Mouse (Mus musculus): ENCODE results near the gene Rhbdd3.
A peak's percentile ranks its signal among the peaks of the same experiment; 100 is the strongest.

Rhbdd3 gene

DNA sequence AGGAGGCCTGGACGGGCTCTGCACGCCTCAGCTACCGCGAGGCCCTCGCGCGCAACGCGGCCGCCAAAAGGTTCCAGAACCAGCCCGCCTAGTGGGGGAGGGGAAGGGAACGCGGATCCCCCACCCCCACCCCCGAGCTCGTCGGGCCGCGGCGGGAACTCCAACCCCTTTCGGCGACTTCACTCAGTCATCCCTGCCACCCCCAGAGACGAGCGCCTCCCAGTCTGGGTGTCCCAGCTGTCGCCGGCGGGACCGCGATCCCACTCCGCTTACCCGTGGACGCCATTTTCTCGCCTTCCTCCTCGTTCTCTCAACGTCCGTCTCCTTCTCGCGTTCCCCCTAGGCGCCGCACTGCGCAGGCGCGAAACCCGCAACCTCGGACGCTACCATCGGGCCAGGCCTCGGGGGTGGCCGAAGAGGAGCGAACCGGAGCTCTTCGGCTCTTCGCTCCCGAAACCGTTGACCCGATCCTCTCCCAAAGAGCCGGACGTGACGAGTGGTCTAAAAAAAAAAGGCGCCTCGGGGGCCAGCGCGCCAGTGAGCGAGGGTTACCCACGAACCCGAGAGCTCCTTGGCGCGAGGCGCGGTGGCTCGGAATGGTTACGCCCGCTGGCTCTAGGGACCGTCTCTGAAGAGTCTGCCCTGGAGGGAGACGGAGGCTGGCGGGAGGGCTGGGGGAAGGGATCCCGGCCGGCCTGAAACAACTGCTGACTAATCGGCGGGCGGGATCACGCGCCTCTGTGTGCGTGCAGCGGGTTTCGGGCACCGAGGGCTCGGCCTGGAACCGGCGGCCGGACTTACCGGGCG lies at the start of gene Rhbdd3, which contains the start of gene Ewsr1:
Gene Rhbdd3 (plus strand): TSS at position 191 of the 807 bp plus-strand sequence.
Gene Ewsr1 (minus strand): TSS at position 531 of the 807 bp plus-strand sequence.
- peak; percentile 96 for DNase-seq

DNA sequence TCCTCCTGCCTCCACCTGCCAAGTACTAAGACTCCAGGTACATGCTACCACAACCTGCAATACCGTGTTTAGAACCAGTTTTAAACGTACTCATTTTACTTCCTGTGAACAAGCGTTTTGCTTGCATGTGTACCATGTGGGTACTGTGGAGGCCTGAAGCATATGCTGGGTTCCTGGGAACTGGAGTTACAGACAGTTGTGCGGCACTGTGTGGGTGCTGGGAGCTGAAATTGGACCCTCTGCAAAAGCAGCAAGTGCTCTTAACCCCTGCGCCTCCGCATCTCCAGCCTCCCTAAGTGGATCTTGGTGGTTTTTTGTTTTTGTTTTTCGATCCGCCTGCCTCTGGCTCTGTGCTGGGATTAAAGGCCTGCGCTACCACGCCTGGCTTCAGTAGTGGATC lies 47.1 kb upstream of the Rhbdd3 start:
- no peak for DNase-seq

DNA sequence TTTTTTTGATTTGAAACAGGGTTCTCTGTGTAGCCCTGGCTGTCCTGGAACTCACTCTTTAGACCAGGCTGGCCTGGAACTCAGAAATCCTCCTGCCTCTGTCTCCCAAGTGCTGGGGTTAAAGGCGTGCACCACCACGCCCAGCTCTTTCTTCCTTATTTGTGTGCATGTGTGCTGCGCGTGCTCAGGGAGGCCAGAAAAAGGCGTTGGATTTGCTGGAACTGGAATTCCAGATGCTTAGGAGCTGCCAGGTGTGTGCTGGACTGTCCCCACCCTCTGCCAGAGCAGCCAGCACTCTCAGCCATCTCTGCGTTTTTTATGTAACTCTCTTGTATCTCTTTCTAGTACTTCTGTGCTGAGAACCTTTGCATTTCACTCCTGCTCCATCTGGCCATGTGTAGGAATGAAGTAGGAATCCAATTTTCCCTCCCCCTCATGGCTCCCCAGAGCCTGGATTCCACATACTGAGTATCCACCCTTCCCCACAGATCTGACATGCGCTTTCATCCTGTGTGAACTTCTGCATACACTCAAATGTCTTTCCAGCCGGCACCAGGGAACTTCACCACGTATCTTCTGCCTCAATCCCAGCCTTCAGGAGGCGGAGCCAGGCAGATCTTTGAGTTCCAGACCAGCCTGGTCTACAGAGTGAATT lies 46.4 kb upstream of the Rhbdd3 start:
- no peak for DNase-seq

DNA sequence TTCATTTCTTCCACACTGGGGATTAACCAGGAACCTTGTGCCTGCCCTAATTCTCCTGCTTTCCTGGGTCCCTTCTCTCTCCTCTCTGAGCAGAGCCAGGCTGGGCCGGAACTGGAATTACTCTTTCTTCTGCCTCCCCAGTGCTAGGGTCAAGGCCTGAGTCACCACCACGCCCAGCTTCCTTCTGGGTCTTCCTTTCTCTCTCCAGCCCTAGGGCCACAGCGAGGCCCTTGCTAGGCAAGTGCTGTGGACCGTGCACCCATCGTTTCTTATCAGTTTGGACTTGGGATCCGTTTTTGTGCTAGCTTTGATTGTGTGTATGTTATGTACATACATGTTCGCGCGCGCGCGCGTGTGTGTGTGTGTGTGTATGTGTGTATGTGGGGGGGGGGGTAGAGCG lies 44.6 kb upstream of the Rhbdd3 start:
- DNase-seq = no peak

DNA sequence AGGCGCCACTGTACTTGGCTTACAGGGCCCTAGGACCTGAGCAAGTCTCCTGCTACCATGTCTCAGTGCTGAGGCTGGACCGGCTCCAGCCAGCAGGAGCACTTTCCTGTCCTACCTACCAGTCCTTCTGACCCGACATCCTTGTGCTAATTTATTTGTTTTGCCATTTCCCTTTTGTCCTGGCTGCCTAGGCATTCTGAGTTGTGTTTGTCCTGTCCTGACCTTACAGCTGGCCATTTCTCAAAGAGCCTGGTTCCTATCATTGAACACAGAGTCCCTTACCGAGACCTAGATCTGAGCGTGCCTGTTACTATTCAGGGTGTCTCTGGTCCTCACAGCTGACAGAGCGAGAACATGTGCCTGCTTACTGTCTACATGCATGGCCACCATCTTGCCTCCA lies 43.9 kb upstream of the Rhbdd3 start:
- no peak for DNase-seq

DNA sequence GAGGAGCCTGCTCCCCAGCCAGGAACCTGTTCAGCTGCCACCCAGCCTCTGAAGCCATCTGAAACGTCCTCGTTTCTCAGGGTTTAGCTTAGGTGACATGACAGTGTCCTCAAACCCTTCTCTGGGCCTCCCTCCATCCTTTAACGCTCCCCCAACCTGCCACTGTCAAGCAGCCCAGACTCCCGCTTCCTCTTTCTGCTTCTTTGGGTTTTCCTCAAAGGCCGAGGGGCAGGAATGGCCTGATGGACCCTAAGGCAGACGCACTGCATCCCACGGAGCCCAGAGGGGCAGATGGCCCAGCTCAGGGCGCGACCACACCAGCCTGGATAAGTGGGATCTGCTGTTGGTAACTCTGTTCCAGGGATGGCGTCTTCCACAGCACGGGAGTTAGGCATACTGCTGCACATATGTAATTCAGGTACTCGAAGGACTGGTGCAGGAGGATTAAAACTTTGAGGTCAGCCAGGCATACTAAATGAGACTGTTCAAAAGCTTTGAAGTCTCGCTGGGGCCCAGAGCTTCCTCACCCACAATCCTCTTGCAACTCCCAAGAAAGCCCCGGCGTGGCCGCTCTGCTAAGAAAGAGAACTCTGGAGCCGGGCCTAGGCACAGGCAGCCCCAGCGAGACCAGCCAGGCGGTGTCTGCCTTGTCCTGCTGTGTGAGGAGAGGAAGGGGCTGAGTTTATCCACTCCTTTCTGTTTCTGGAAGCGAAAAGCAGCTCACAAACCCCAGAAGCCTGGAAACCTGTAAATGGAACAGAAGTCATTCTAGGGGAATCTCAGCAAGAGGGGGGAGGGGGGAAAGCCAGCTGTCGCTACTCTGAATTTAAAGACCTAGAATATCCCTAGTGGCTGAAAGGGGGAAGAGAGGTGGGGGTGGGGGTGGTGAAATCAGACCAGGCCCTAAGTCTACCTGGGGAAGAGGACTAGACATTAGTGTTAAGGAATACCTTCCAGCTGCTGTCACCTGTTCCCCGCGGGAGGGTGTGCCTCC lies 42.5 kb upstream of the Rhbdd3 start:
- no peak for DNase-seq

DNA sequence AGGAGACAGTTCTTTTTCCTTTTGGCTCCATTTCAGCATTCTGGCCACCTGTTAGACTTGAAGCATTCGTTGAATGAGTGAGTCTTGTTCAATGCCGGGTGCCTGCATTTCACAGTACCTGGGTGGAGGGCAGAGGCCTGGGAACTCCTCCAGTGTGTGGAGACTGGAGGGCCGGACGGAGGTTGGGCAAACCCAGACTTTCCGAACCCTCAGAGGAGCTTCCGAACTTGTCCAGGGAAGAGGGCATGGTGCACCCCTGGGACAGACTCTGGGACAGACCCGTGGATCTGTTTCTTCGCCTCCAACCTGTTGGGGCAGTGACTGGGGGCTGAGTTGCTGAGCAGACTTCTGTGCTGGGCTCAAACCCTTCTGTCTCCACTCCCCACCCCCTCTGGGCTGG lies 41.7 kb upstream of the Rhbdd3 start:
- DNase-seq = no peak

DNA sequence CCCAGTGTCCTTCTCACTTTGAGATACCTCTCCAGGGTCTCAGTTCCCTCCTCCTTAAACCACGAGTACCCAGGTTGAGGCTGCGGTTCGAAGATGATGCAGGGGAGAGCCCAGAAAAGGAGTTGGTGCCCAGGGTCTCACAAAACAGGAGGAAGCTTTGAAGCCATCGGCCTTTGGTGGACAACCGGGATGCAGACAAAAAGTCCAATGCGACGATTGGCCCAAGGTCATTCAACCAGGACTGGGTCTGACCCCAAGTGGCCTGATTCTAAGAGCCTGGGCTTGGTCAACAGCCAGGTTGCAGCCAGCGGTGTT lies 41.2 kb upstream of the Rhbdd3 start:
- DNase-seq = no peak

DNA sequence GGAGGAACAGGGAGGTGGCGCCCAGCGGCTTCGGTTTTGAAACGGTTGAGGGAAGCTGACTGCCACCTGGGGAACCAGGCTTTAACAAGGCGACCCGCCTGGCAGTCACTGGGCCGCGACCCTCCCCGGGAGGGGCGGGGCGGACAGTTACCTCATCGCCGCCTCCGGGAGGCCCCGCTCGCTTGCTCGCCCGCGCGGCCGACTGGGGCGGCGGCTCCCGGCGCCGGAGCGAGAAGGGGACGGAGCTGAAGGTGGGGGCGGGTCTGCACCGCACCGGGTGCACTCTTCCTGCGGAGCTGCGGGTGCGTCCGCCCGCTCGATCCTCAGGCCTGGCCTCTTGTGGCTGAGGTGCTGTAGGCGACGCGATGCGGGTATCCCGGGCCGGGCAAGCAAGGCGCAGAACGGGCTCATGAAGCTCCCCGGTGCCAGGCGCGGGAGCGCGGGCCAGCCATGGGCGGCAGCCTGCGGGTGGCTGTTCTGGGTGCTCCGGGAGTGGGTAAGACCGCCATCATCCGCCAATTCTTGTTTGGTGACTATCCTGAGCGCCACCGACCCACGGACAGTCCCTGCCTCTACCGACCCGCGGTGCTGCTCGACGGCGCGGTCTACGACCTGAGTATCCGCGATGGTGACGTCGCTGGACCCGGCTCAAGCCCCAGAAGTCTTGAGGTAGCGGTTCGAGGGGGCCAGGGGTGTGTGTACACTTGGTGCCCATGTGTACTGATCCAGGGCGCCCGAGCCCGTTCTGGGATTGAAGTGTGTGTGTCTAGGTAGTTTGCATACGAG lies 40.7 kb upstream of the Rhbdd3 start, which contains the start of gene Rasl10a:
Gene Rasl10a (plus strand): TSS at position 273 of the 786 bp plus-strand sequence.
- DNase-seq = peak; percentile 67 to 76

DNA sequence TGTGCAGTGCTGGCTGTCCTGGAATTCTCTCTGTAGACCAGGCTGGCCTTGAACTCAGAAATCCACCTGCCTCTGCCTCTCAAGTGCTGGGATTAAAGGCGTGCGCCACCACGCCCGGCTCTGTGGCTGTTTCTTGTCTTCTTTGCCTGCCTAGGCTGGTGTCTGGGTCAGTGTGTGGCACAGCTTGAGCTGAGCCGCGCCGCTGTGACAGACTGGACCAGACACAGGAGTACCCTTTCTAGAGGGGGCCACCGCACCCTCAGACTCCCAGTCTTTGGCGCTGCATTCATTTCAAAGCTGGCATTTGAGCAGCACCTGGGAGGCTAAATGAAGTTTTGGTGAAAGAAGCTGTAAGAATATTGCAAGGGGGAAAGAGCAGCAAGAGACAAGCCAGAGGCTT lies 39.9 kb upstream of the Rhbdd3 start:
- DNase-seq = no peak

DNA sequence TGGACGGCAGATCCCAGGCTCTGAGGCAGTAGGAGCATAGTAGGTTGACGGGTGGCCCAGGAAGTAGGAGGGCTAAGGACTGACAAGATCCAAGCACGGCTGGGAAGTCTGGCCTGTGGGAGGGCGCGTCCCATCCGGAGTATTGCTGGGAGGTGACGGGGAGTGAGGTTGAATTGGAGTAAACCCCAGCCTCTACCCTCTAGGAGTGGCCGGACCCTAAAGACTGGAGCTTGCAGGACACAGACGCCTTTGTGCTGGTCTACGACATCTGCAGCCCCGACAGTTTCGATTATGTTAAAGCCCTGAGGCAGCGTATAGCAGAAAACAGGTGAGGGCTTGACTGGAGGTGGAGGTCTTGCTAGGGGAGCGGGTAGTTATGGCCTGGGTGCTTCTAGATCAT lies 39.5 kb upstream of the Rhbdd3 start:
- DNase-seq = peak in 1 of 2 experiments; percentile 16

DNA sequence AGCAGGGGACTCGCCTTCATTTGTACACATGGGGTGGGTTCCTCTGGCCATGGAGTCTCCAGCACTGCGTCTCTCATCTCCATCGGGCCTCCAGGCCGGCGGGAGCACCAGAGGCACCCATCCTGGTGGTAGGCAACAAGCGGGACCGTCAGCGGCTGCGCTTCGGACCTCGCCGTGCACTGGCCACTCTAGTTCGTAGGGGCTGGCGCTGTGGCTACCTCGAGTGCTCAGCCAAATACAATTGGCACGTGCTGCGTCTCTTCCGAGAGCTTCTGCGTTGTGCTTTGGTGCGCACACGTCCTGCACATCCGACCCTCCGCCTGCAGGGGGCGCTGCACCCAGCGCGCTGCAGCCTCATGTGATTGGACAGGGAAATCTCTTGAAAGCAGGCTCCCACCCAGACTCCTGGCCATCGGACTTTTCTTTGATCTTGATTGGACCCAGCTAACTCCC lies 39.0 kb upstream of the Rhbdd3 start:
- DNase-seq = peak; percentile 42 to 67

DNA sequence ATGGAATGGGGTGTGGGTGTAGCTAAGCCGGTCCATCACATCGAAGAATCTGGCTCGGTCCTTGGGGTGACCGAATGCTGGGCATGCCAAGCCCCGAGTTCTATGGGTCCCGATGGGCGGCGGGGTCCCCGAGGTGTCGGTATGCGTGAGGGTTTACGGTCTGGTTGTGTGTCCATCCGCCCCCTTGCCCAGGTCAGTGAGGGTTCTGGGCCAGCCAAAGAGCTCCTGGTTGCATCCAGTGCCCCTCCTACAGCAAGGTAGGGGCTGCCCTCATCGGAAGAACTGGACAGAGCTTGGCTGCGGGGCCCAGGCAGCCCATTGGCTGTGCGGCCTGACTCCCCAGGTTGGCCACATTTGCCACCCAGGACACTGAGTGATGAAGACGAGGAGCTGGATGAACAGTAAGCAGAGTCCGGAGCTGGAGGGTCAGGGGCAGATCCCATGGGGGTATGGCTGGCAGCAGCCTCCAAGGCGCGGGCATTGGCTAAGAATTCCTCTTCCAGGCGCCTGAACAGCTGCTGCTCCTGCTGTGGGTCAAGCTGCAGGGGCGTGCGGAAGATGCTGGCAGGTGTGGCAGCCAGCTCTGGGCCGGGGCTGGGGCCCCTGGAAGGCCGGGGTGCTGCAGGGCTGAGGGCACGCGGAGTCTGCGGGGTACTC lies 37.8 kb upstream of the Rhbdd3 start:
- no peak for DNase-seq

DNA sequence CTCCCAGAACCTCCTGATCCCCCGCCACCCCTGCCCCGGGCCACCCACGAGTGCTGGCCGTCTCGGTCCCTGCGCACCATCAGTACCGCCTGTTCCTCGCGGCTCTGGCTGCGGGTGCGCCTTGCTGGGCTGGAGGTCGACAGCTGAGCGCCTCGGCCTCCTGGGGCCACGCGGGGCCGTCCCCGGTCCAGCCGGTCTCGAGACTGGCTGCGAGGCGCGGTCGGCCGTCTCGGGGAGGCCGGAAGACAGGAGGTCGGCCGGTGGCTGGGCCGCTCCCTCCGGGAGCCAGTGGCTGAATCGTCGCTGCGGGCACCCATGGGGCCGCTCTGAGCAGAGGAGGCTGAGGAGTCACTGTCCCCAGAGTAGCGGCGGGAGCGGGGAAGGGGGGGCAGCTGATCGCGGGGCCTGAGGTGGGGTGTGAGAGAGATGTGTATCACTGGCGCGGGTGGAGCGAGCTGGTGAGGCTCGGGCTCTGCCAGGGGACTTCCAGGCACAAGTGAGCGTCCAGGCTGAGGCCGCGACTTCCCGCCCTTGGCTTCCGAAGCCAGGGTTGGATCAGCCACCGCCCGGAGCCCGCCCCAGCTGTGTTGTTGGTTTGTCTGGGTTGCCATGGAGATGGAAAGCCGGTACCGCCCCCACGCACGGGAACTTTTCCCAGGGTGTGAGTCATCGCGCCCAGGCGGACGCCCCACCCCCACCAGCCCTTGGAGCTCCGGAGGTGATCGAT lies 37.1 kb upstream of the Rhbdd3 start:
- peak; percentile 96 to 98 for DNase-seq

DNA sequence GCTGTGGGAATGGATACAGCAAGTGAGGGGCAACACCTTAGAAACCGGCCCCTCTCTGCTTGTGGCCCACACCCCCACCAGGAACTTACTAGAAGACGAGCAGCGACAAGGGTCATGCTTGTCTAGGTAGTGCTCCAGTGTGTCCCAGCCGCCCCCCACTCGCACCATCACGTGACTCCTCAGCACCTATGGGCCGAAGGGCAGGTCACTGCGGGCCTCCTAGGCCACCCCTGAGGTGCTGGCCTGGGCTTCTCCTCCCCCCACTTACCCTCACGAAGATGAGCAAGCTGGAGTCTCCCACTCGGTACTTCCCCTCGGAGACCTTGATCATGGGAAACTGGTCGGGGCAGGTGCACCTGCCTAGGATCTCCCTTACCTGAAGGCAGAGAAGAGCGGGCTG lies 36.4 kb upstream of the Rhbdd3 start:
- peak in 1 of 2 experiments; percentile 46 for DNase-seq

DNA sequence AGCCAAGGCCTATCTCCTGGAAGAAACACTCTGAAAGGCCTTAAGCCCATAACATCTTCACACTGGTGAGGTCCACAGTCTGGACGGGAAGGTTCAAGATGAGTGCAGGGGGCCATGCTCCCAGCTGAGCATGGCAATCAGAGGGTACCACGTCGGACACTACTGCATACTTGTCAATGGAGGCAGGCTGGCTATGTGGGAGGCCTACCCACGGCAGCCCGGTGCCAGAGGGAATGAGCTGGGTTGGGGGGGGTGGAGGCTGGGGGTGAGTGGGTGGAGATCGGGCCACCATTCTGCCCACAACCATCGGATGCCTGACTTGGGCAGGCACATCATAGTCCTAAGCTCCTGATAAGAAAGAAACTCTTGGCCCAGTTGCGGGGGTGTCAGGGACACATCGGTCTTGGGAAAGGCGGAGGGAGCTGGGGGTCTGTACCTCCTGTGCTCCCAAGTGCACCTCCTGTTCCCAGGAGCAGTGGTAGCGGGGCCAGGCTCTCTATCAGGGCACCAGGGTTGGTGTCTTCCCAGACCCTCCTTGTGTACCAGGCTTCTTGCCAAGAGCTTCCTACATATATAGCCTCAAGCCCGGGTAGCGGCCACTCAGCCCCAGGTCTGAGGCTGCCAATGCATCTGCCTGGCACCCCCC lies 35.7 kb upstream of the Rhbdd3 start:
- DNase-seq = no peak

DNA sequence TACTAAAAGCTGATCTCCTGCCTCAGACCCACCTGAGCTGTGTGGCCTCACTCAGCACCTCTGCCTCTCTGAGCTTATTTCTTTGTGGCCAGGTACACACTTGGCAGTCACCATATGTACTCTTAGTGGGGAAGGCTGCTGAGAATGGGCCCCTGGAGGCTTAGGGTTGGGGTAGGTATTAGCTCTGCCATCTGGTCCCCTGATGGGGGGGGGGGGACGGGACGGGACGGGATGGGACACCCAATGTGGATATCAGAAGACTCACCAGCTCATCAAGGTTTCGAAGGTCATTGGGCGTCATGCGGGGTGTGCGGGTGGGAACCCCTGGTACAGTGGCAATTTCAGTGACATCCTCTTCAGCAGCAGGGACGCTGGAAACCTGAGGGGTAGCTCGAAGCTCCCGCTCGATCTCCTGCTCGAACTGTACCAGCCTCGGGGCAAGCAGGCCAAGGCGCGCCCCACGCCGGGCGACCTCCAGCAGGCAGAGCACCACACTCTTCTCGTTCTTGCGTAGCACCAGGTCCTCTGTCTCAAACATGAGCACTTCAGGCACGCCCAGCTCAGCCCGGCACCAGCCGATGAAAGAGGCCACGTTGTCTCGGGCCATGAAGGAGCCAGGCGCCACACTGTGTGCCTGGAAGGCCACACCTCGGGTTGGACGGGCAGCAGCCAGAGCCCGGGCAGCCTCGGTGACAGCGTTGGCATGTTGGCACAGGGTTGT lies 35.0 kb upstream of the Rhbdd3 start:
- peak; percentile 38 to 41 for DNase-seq

DNA sequence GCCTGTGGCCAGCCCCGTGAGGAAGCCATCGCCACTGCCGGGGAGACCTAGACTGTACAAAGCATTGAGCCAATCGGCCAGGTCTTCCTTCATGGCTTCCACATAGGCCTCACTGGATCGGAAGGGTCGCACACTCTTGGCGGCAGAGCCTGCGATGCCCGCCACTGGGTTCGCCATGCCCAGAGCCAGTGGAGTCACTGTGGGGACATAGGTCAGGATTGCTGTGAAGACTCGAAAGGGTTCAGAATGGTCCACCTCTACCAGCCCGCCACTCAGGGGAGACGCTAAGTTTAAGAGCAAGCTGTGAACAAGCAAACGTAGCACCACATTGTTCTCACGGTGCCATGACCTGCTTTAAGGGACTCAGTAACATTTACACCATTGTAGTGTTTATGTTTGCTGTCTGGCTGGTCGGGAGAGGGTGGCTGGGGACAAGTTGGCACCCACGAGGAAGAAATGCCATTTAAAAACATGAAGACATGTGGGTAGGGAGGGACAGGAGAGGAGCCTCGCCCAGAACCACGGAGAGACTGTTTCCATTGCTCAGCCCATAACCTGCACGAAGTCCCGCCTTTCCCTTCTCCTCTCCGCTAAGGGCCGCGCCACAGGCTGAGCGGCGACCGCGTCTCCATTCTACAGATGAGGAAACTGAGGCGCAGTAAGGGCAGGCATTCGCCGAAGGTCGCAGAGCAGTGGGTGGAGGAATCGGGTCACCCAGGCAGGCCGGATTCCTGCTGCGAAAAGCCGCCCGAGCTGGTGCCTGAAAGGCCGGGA lies 34.3 kb upstream of the Rhbdd3 start:
- peak; percentile 27 to 43 for DNase-seq
